Mouse (Mus musculus) kidney, postnatal 0 days (tissue): ENCODE measurements at regions not wholly inside any gene's neighbourhood (a gene's known extent, or its start where the extent isn't known, plus 50 kb on each side); places are given as distances from the start of the nearest gene placed in this dataset.

Experiments
- ATAC-seq: fragments of 200-750 bp; cut with Nextera tagmentation; replicated peaks from 2 replicates; pipeline ENCODE4 v1.8.0; 2017; ENCODE audit warnings: low read depth, moderate number of reproducible peaks, moderate TSS enrichment, moderate library complexity; ENCODE audit not compliant: low FRiP score
- DNase-seq: peaks from one replicate; pipeline ENCODE4 v3.0.0-alpha.2; 2016; ENCODE audit warnings: low spot score
- H3K27ac ChIP-seq: fragments of 300-500 bp; sonication (generic); 2 replicates; pipeline ENCODE4 v1.5.1; 2014; ENCODE audit warnings: mild to moderate bottlenecking
- H3K27me3 ChIP-seq: fragments of 300-500 bp; sonication (generic); 2 replicates; pipeline ENCODE4 v1.6.1; 2014; ENCODE audit warnings: low read length, mixed read lengths; ENCODE audit not compliant: insufficient read depth
- H3K36me3 ChIP-seq: fragments of 300-500 bp; sonication (generic); 2 replicates; pipeline ENCODE4 v1.6.1; 2014; ENCODE audit warnings: low read length, mixed read lengths; ENCODE audit not compliant: insufficient read depth
- H3K4me1 ChIP-seq: fragments of 300-500 bp; sonication (generic); replicated peaks from 2 replicates; pipeline ENCODE4 v1.6.1; 2014; ENCODE audit warnings: antibody characterized with exemption, low read length, mixed read lengths; ENCODE audit not compliant: insufficient read depth
- H3K4me2 ChIP-seq: fragments of 300-500 bp; sonication (generic); 2 replicates; pipeline ENCODE4 v1.6.1; 2014; ENCODE audit warnings: mild to moderate bottlenecking, low read length, moderate library complexity, mixed read lengths
- H3K4me3 ChIP-seq: fragments of 300-500 bp; sonication (generic); replicated peaks from 2 replicates; pipeline ENCODE4 v1.5.1; 2014; ENCODE audit warnings: low read depth, low read length
- H3K9ac ChIP-seq: fragments of 300-500 bp; sonication (generic); 2 replicates; pipeline ENCODE4 v1.6.1; 2014; ENCODE audit warnings: low read depth, low read length
- H3K9me3 ChIP-seq: fragments of 300-500 bp; sonication (generic); replicated peaks from 2 replicates; pipeline ENCODE4 v1.6.1; 2016; ENCODE audit warnings: low read length, inconsistent platforms, mixed read lengths
- CTCF ChIP-seq: IDR thresholded peaks from 2 replicates; pipeline ENCODE4 v1.5.1; 2016; ENCODE audit warnings: antibody characterized with exemption, low read depth, mild to moderate bottlenecking, moderate library complexity
- WGBS: fragments of 180-500 bp; shearing (Covaris S2); extraction: QIAGEN DNeasy Blood & Tissue Kit; methylation state at CpG from one replicate; pipeline ENCODE4 v1.1.7; 2014; 5-methylcytosine and 5-hydroxymethylcytosine counted together

- Histone ChIP-seq H3K9me3 (no peaks in the 10 kb centered on the region), H3K9ac (no peak overlapping the region), H3K4me1 (no peaks in the 10 kb centered on the region), H3K36me3 (no peaks in the 10 kb centered on the region), H3K4me3 (no peak overlapping the region), H3K4me2 (no peak overlapping the region), H3K27me3 (no peaks in the 10 kb centered on the region), H3K27ac (no peak overlapping the region)
- 55% methylated on average over 4 of the region's 4 CpGs for WGBS
- DNase-seq (no peak), ATAC-seq (no peak)
- TF ChIP-seq CTCF = no peak
Measured at GRCm38 (mm10) chr7:135324991-135325390, 66.5 kb downstream of the Nps start.

- DNase-seq (peak; percentile 85), ATAC-seq (no peak)
- no peak overlapping the region for H3K27ac ChIP-seq
- WGBS = 21% methylated on average over 4 of the region's 4 CpGs
- no peaks in the 10 kb centered on the region for H3K27me3 ChIP-seq
- no peak overlapping the region for H3K4me3 ChIP-seq
- no peak for TF ChIP-seq CTCF
- H3K9ac ChIP-seq = no peak overlapping the region
- H3K9me3 ChIP-seq = no peaks in the 10 kb centered on the region
- no peaks in the 10 kb centered on the region for H3K36me3 ChIP-seq
- no peaks in the 10 kb centered on the region for H3K4me1 ChIP-seq
- H3K4me2 ChIP-seq = no peak overlapping the region
Measured at GRCm38 (mm10) chr7:135344979-135345378, 65.1 kb upstream of the Foxi2 start.

GRCm38 (mm10) chr7:135346720-135347119, 63.4 kb upstream of the Foxi2 start:
- no peak for DNase-seq
- no peaks in the 10 kb centered on the region for H3K36me3 ChIP-seq
- H3K9ac ChIP-seq = no peak overlapping the region
- H3K27ac ChIP-seq = no peak overlapping the region
- H3K4me2 ChIP-seq = no peak overlapping the region
- H3K9me3 ChIP-seq = no peaks in the 10 kb centered on the region
- TF ChIP-seq CTCF = no peak
- no peaks in the 10 kb centered on the region for H3K27me3 ChIP-seq
- 90% methylated on average over 9 of the region's 9 CpGs for WGBS
- H3K4me3 ChIP-seq = no peak overlapping the region
- no peaks in the 10 kb centered on the region for H3K4me1 ChIP-seq
- no peak for ATAC-seq

- Histone ChIP-seq H3K9ac (no peak overlapping the region), H3K27ac (no peak overlapping the region), H3K4me2 (no peak overlapping the region), H3K27me3 (no peaks in the 10 kb centered on the region), H3K4me3 (no peak overlapping the region), H3K9me3 (no peaks in the 10 kb centered on the region), H3K36me3 (no peaks in the 10 kb centered on the region), H3K4me1 (no peaks in the 10 kb centered on the region)
- DNase-seq (no peak), ATAC-seq (no peak)
- 83% methylated on average over 1 of the region's 1 CpGs for WGBS
- TF ChIP-seq CTCF = no peak
Measured at GRCm38 (mm10) chr7:135357797-135358196, 52.3 kb upstream of the Foxi2 start.
